Mouse (Mus musculus): ENCODE results near the gene Cracr2b. TPM values are rescaled to one million over a fixed set of nuclear protein-coding genes. Genes with fewer than 3 reads are reported as not detected.

The Cracr2b gene
- polyA plus RNA-seq, 1 experiment from 2014 or later: 5.3 TPM

- DNase-seq (ENCODE audit: low spot score) (peak; percentile 41), ATAC-seq (ENCODE audit: insufficient number of reproducible peaks, low FRiP score, low TSS enrichment, low read depth) (no peak)
- WGBS: 3% methylated on average over 5 of the region's 5 CpGs
- Histone ChIP-seq H3K27ac (replicated peaks; ENCODE audit: low read depth, low read length) (no peak overlapping the region), H3K4me1 (ENCODE audit: control insufficient read depth, insufficient read depth, low read length) (peaks cover 25% of the 10 kb centered on the region), H3K27me3 (ENCODE audit: control insufficient read depth, insufficient read depth, low read length) (peaks cover 48% of the 10 kb centered on the region), H3K36me3 (ENCODE audit: control insufficient read depth, insufficient read depth, low read length) (no peaks in the 10 kb centered on the region), H3K4me3 (ENCODE audit: low read depth, low read length) (peak overlapping the region; percentile 23; the same call in 1 of the 2 replicates), H3K4me2 (ENCODE audit: low read depth, severe bottlenecking) (peak overlapping the region; percentile 53), H3K9ac (ENCODE audit: low read length) (no peak overlapping the region), H3K9me3 (ENCODE audit: control insufficient read depth, low read length) (no peaks in the 10 kb centered on the region)
Measured at GRCm38 (mm10) chr7:141462333-141462821, 1.5 kb downstream of the Cracr2b start.

- H3K4me1 ChIP-seq (ENCODE audit: control insufficient read depth, insufficient read depth, low read length): peaks cover 36% of the 10 kb centered on the region
- no peak for ATAC-seq (ENCODE audit: insufficient number of reproducible peaks, low FRiP score, low TSS enrichment, low read depth)
- peak overlapping the region; percentile 47 for H3K4me2 ChIP-seq (ENCODE audit: low read depth, severe bottlenecking)
Measured at GRCm38 (mm10) chr7:141463824-141464602, 3.1 kb downstream of the Cracr2b start.

GRCm38 (mm10) chr7:141464603-141465201, 3.8 kb downstream of the Cracr2b start:
- Histone ChIP-seq H3K27me3 (ENCODE audit: control insufficient read depth, insufficient read depth, low read length) (peaks cover 44% of the 10 kb centered on the region), H3K36me3 (ENCODE audit: control insufficient read depth, insufficient read depth, low read length) (peaks cover 4% of the 10 kb centered on the region), H3K9ac (ENCODE audit: low read length) (no peak overlapping the region), H3K27ac (replicated peaks; ENCODE audit: low read depth, low read length) (no peak overlapping the region), H3K9me3 (ENCODE audit: control insufficient read depth, low read length) (no peaks in the 10 kb centered on the region), H3K4me2 (ENCODE audit: low read depth, severe bottlenecking) (peak overlapping the region; percentile 47), H3K4me1 (ENCODE audit: control insufficient read depth, insufficient read depth, low read length) (peaks cover 40% of the 10 kb centered on the region), H3K4me3 (ENCODE audit: low read depth, low read length) (peak overlapping the region; percentile 10)
- peak; percentile 57 for DNase-seq (ENCODE audit: low spot score)
- ATAC-seq (ENCODE audit: insufficient number of reproducible peaks, low FRiP score, low TSS enrichment, low read depth): no peak
- 3% methylated on average over 38 of the region's 38 CpGs for WGBS

More at GRCm38 (mm10) chr7:141463824-141464602, 3.1 kb downstream of the Cracr2b start:
- 24% methylated on average over 12 of the region's 12 CpGs for WGBS
- no peaks in the 10 kb centered on the region for H3K36me3 ChIP-seq (ENCODE audit: control insufficient read depth, insufficient read depth, low read length)
- no peaks in the 10 kb centered on the region for H3K9me3 ChIP-seq (ENCODE audit: control insufficient read depth, low read length)
- H3K9ac ChIP-seq (ENCODE audit: low read length): no peak overlapping the region
- no peak for DNase-seq (ENCODE audit: low spot score)
- H3K27me3 ChIP-seq (ENCODE audit: control insufficient read depth, insufficient read depth, low read length): peaks cover 48% of the 10 kb centered on the region
- H3K4me3 ChIP-seq (ENCODE audit: low read depth, low read length): peak overlapping the region; percentile 10
- no peak overlapping the region for H3K27ac ChIP-seq (replicated peaks; ENCODE audit: low read depth, low read length)

GRCm38 (mm10) chr7:141465388-141466044, 4.6 kb downstream of the Cracr2b start:
- peak overlapping the region; percentile 47; the same call in 1 of the 2 replicates for H3K4me2 ChIP-seq (ENCODE audit: low read depth, severe bottlenecking)
- 31% methylated on average over 9 of the region's 10 CpGs for WGBS
- H3K27ac ChIP-seq (replicated peaks; ENCODE audit: low read depth, low read length): no peak overlapping the region
- H3K9me3 ChIP-seq (ENCODE audit: control insufficient read depth, low read length): no peaks in the 10 kb centered on the region
- ATAC-seq (ENCODE audit: insufficient number of reproducible peaks, low FRiP score, low TSS enrichment, low read depth) (no peak), DNase-seq (ENCODE audit: low spot score) (peak; percentile 39)
- H3K27me3 ChIP-seq (ENCODE audit: control insufficient read depth, insufficient read depth, low read length): peaks cover 39% of the 10 kb centered on the region
- H3K9ac ChIP-seq (ENCODE audit: low read length): no peak overlapping the region
- H3K36me3 ChIP-seq (ENCODE audit: control insufficient read depth, insufficient read depth, low read length): peaks cover 11% of the 10 kb centered on the region
- no peak overlapping the region for H3K4me3 ChIP-seq (ENCODE audit: low read depth, low read length)
- peaks cover 40% of the 10 kb centered on the region for H3K4me1 ChIP-seq (ENCODE audit: control insufficient read depth, insufficient read depth, low read length)

- no peaks in the 10 kb centered on the region for H3K9me3 ChIP-seq (ENCODE audit: control insufficient read depth, low read length)
- 79% methylated on average over 7 of the region's 7 CpGs for WGBS
- no peak for ATAC-seq (ENCODE audit: insufficient number of reproducible peaks, low FRiP score, low TSS enrichment, low read depth)
- peaks cover 35% of the 10 kb centered on the region for H3K27me3 ChIP-seq (ENCODE audit: control insufficient read depth, insufficient read depth, low read length)
- H3K4me2 ChIP-seq (ENCODE audit: low read depth, severe bottlenecking): no peak overlapping the region
- no peak overlapping the region for H3K9ac ChIP-seq (ENCODE audit: low read length)
- H3K4me1 ChIP-seq (ENCODE audit: control insufficient read depth, insufficient read depth, low read length): peaks cover 40% of the 10 kb centered on the region
- no peak overlapping the region for H3K27ac ChIP-seq (replicated peaks; ENCODE audit: low read depth, low read length)
- H3K36me3 ChIP-seq (ENCODE audit: control insufficient read depth, insufficient read depth, low read length): peaks cover 16% of the 10 kb centered on the region
- no peak overlapping the region for H3K4me3 ChIP-seq (ENCODE audit: low read depth, low read length)
- no peak for DNase-seq (ENCODE audit: low spot score)
Measured at GRCm38 (mm10) chr7:141466045-141466394, 5.1 kb downstream of the Cracr2b start.

- Histone ChIP-seq H3K27me3 (ENCODE audit: control insufficient read depth, insufficient read depth, low read length) (peaks cover 29% of the 10 kb centered on the region), H3K27ac (replicated peaks; ENCODE audit: low read depth, low read length) (no peak overlapping the region; the same call in 1 of the 2 replicates), H3K9me3 (ENCODE audit: control insufficient read depth, low read length) (no peaks in the 10 kb centered on the region), H3K4me1 (ENCODE audit: control insufficient read depth, insufficient read depth, low read length) (peaks cover 39% of the 10 kb centered on the region), H3K4me3 (ENCODE audit: low read depth, low read length) (peak overlapping the region; percentile 60), H3K9ac (ENCODE audit: low read length) (peak overlapping the region; percentile 55), H3K36me3 (ENCODE audit: control insufficient read depth, insufficient read depth, low read length) (peaks cover 22% of the 10 kb centered on the region), H3K4me2 (ENCODE audit: low read depth, severe bottlenecking) (peak overlapping the region; percentile 78)
- ATAC-seq (ENCODE audit: insufficient number of reproducible peaks, low FRiP score, low TSS enrichment, low read depth): no peak
- no peak for DNase-seq (ENCODE audit: low spot score)
- WGBS: 60% methylated on average over 10 of the region's 10 CpGs
Measured at GRCm38 (mm10) chr7:141466607-141467148, 5.8 kb downstream of the Cracr2b start.

- peak within 1 kb of the TSS; percentile 60 for H3K4me3 ChIP-seq (ENCODE audit: low read depth, low read length)
- H3K4me2 ChIP-seq (ENCODE audit: low read depth, severe bottlenecking): peak within 1 kb of the TSS; percentile 78
- peak within 1 kb of the TSS; percentile 55 for H3K9ac ChIP-seq (ENCODE audit: low read length)
- peaks cover 32% of the 10 kb centered on the region for H3K4me1 ChIP-seq (ENCODE audit: control insufficient read depth, insufficient read depth, low read length)
- peaks cover 22% of the 10 kb centered on the region for H3K27me3 ChIP-seq (ENCODE audit: control insufficient read depth, insufficient read depth, low read length)
- ATAC-seq (ENCODE audit: insufficient number of reproducible peaks, low FRiP score, low TSS enrichment, low read depth) (peak; percentile 59), DNase-seq (ENCODE audit: low spot score) (peak; percentile 91)
- WGBS: under 1% methylated on average over 52 of the region's 52 CpGs
- no peak within 1 kb of the TSS; the same call in 1 of the 2 replicates for H3K27ac ChIP-seq (replicated peaks; ENCODE audit: low read depth, low read length)
- H3K36me3 ChIP-seq (ENCODE audit: control insufficient read depth, insufficient read depth, low read length): peaks cover 26% of the 10 kb centered on the region
- H3K9me3 ChIP-seq (ENCODE audit: control insufficient read depth, low read length): no peaks in the 10 kb centered on the region
Measured at GRCm38 (mm10) chr7:141467230-141468030, 6.5 kb downstream of the Cracr2b start, which contains the start of gene Cd151. Gene Cd151, plus strand, starts transcription at chr7:141467392.
